Mouse (Mus musculus) left cerebral cortex, postnatal 4 days (tissue): ENCODE measurements around the gene Vcp. TPM values are rescaled to one million over a fixed set of nuclear protein-coding genes. Genes with fewer than 3 reads are reported as not detected.
"Not testable (repeated sequence)": the region's sequence is repeated elsewhere in the genome, so short reads cannot be mapped to it uniquely, and the experiment has no call there.

ENCODE experiments used
- DNase-seq: peaks from one replicate; pipeline ENCODE4 v3.0.0-alpha.2; 2022
- intact Hi-C: fragments of 180-260 bp; cut with DNase I; formaldehyde crosslinking; loops from one replicate; pipeline ENCODE4 v1.15.1; 2025
- total RNA-seq, 2 experiments: library from RNA; stranded (reverse); gene quantifications; 2 replicates each; pipeline ENCODE4 v1.2.3; 2021

Vcp gene
- total RNA-seq, 2 experiments from 2014 or later: 244 to 265 TPM

DNA sequence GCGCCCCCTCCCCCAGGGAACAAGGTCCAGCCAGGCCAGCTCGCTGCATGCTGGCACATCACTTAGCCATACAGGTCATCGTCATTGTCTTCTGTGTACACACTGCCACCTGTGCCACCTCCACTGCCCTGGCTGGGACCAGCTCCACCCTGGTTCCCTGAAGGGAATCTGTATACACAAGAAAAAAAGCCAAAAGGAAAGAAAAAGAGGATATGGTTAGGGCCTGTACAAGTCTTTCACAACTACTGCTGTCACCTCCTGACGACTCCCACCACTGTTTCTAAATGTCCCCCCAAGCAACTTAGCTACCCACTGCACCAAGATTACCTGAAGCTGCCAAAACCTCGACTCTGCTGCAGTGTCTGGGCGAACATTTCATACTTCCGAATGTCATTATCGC, 19.8 kb downstream of the Vcp start:
- DNase-seq, intact Hi-C loops: not testable (repeated sequence)

DNA sequence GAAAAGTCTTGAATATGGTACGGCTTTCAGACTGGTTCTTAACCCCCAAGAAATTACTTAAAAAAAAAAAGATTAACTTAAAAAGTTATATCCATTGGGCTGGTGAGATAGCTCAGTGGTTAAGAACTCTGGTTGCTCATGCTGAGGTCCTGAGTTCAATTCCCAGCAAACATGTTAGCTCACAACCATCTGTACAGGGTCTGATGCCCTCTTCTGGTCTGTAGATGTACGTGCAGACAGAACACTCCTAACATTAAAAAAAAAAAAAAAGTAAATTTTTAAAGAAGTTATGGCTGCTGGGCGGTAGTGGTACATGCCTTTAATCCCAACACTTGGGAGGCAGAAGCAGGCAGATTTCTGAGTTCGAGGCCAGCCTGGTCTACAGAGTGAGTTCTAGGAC, 22.2 kb downstream of the Vcp start:
- intact Hi-C loops: no loop called here

DNA sequence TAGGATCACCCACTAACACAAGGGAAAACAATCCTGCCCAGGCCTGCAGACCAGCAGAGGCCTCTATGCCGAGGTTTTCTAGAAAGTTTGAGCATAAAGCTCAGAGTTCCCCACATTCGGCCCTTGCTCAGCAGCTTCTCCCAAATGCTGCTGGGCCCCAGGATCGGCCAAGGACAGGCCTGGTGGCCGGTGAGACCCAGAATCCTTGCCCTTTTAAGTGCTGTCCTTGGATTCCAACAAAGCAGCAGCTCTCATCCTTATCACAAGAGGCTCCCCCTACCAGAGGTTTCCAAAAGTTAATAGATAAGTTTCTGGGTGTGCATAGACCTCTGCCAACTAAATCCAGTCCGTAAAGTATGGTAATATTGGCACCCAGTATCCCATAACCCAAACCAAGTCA, 26.4 kb downstream of the Vcp start:
- DNase-seq: no peak
- intact Hi-C loops: no loop called here

More for the DNA sequence above, 22.2 kb downstream of the Vcp start:
- DNase-seq: no peak

DNA sequence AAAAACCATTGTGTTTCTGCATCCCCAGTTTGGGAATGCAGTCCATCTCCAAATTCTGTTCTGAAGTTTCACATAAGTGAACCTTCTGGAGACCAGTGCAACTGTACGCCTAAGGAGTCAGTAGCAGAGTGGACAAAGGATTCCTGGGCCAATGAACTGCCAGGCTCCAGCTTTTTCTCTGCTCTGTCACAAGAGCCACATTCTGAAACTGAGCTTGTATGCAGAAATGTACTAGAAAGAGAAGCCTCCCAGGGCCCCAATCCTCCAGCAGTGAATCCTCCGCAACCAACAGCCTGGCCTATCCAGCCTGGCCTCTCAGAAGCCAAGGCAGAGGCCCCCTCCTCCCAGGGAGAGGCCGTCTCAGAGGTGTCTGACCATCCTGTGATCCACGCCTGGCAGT, 27.4 kb downstream of the Vcp start:
- no peak for DNase-seq
- intact Hi-C loops: no loop called here

DNA sequence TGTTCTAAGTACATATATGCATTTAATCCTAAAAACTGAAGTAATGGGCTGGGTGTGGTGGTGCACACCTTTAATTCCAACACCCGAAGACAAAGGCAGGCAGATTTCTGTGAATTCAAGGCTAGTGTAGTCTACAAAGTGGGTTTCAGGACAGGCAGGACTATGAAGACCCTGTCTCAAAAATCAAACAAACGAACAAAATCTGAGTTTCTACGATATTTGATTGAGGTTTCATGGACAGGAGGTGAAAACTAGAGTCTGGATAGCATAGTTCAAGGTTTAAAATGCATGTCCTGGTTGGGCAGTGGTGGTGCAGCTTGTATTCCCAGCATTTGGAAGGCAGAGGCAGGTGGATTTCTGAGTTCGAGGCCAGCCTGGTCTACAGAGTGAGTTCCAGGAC, 31.0 kb downstream of the Vcp start, which contains the start of gene 1700022I11Rik:
TSS of gene 1700022I11Rik (plus strand) at position 301 of the 400 bp plus-strand sequence.
- intact Hi-C loops: no loop called here
- no peak for DNase-seq

DNA sequence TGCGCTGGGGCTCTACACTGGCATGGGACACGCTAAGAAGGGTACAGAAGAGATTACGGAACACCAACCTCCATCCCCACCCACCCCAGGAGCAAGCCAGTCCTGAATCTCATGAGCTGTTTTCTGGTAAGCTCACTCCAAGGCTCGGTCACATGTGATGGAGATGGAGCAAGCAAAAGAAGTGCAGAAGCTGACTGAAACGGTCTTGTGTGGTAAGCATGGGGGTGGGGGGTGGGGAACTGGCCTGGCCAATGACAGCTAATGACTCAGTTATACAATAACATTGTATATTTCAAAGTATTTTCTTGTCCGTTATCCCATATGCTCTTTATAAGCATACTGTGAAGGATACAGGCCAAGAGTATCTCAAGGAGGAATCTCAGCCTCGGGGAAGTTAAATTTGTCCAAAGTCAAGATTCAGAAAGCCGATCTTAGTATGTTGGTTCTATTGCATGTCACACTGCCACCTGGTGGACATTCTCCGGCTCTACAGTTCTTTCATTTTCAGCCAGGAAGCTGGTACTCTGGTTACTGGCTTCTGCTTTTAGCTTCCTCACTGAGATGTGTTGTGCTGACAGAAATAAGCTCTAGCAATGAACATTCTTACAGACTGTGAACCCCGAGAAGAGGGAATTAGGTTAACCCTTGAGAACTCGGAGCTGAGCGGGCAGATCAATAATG, 35.1 kb downstream of the Vcp start:
- intact Hi-C loops: loop anchor here (2.0 kb wide), 1 partner anchor 88 kb away; no protein-coding TSS in a partner anchor
- no peak for DNase-seq

DNA sequence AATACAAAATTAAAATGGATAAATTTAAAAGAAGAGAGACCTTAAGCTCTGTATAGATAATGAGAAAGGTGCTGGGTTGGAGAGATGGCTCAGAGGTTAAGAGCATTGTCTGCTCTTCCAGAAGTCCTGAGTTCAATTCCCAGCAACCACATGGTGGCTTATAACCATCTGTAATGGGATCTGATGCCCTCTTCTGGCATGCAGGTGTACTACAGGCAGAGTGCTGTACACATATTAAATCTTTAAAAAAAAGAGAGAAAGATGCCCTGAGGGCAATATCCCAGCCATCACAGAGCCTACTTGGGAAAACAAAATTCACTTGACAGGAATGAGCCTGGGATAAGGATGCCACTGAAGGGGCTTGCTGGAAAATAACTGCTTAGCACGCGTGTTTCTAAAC, 36.8 kb downstream of the Vcp start:
- intact Hi-C loops: no loop called here
- DNase-seq: no peak

DNA sequence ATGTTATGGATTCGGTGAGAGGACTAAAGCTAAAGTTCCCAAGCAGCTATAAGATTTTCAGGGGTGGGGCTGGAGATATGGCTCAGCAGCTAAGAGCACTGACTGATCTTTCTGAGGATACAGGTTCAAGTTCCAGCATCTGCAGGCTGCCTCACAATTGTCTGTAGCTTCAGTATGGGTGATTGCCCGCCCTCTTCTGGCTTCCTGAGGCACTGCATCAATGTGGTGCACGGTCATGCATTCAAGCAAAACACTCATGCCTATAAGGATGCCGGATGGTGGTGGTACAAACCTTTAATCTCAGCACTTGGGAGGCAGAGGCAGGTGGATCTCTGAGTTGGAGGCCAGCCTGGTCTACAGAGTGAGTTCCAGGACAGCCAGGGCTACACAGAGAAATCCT, 38.7 kb downstream of the Vcp start:
- intact Hi-C loops: no loop called here
- DNase-seq: peak; percentile 66

DNA sequence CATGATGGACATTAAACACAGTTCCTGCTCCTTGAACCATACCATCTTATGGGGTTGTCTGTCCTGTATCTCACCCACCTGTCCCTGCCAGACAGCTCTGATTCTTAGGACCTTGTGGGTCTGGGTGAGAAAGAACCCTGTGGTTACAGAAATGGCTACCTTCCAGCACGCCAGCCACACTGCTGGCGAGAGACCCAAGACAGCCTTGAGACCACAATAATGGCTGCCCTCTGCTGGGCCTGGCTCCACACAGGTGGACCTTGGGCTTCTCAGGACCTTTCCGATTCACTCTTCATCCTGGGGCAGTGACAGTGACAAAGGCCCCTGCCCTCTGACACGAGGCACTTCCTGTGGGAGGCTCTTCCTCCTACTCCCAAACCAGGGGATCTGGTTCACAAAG, 40.9 kb downstream of the Vcp start:
- DNase-seq: no peak
- intact Hi-C loops: no loop called here

DNA sequence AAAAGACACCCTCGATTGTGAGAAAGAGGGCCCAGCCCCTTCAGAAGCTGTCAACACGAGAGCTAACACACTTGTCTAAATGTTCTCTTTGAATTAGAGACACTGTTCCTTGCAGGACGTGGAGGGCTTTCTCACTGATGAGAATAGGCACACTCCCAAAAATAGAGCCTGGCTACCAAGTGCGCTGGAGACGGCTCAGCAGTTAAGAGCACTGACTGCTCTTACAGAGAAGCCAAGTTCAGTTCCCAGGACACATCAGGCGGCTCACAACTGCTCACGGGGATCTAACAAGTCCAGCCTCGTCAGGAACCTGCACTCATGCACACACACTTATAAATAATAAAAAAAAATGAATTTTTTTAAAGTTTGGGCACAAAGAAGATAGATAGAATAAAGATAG, 41.4 kb downstream of the Vcp start:
- intact Hi-C loops: no loop called here
- DNase-seq: no peak

DNA sequence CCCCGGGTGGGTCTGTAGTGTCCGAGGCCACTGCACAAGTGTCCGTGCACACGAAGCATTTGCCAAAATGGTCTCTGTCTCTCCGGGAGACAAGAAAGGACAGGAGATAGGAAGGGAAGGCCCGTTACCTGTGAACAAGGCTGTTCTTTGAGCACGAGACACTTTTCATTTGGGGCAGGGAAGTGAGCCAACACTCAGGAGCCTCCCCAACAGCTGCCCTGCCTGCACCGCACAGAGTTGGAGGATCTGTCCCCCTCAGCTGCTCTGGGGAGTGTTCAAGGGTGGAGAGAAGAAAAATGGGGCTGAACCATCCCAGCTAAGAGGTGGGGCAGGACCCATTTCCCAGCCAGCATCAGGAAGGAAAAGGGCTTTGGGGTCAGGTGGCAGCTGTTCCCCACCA, 42.3 kb downstream of the Vcp start:
- intact Hi-C loops: no loop called here
- no peak for DNase-seq

DNA sequence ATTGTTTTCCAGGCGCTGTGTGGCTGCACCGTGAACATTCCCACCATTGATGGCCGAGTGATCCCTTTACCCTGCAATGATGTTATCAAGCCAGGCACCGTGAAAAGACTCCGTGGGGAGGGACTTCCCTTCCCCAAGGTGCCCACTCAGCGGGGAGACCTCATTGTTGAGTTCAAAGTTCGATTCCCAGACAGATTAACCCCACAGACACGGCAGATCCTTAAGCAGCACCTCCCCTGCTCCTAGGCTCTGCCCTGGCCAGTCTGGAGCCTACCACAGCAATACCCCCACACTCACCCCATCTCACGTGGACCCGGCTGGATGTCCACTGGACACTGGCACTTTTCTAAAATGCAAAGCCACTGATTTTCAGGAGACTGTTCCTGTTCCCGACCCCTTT, 43.0 kb downstream of the Vcp start:
- intact Hi-C loops: no loop called here
- no peak for DNase-seq

DNA sequence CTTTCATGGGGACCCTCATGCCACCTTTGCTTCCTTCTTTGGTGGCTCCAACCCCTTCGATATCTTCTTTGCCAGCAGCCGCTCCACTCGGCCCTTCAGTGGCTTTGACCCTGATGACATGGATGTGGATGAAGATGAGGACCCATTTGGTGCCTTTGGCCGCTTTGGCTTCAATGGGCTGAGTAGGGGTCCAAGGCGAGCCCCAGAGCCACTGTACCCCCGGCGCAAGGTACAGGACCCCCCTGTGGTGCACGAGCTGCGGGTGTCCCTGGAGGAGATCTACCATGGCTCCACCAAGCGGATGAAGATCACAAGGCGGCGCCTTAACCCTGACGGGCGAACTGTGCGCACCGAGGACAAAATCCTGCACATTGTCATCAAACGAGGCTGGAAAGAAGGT, 43.7 kb downstream of the Vcp start:
- DNase-seq: no peak
- intact Hi-C loops: no loop called here

DNA sequence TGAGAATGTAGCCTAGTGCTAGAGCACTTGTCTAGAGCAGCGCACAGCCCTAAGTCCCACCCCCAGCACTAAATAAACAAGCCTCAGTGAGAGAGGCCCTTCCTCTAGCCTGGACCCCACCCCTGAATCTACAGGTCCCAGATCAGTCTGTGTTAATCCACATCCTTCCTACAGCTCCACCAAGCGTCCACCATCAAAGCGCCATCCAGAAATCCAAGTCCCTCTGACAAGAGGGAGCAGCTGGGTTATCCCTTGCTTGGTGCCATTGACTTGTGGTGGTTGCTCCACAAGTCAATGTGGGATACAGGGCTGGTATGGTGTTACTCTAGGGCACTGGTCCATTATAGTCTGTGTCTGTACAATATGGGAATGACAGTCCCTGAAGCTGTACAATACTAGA, 45.1 kb downstream of the Vcp start:
- intact Hi-C loops: no loop called here
- no peak for DNase-seq

DNA sequence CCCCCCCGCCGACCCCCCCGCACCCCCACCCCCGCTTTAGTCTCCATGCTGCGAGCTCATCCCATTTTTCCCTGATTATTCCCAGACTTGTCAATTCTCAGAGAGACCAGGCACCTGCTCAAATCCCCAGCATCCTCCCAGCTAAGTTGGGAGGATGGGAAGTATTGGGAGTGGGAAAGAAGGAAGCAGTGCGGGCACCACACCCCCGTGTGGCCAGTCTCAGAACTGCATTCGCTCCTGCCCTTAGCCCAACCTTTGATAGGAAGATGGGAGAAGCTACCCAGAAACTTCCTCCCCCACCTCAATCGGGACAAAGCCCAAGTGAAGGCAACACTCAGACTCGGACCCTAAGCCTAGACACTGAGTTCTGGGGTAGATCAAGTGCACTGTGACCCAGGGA, 46.0 kb downstream of the Vcp start:
- peak; percentile 82 for DNase-seq
- intact Hi-C loops: no loop called here

DNA sequence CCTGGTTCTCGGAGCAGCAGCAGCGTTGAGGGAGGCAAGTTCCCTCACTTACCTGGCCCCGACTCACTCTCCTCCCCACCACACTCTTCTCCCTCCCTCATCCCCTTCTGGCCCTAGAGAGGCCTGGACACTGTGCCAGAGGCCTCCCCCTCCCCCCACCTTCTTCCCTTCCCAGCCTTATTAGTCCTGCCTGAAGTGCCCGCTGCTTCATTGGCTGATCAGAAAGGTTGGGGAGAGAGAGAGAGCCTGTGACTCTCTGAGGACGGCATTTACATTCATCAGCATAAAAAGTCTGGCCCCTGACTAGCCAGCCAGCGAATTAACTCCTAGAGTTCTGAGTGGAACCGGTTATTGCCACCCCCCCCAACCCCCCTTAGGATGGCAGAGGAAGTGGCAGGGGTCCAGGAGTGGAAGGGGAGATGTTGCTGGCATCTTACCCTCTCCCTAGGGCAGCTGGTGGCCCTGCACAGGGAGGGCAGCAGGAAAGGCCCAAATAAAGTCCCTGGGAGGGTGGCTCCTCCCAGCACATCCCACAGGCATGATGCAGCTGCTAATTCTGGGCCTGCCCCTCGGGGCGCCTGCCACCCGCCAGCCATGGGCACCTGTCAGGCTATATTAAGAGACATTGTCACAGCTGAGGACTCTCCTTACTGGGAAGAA, 46.7 kb downstream of the Vcp start:
- DNase-seq: peak; percentile 83
- intact Hi-C loops: no loop called here

DNA sequence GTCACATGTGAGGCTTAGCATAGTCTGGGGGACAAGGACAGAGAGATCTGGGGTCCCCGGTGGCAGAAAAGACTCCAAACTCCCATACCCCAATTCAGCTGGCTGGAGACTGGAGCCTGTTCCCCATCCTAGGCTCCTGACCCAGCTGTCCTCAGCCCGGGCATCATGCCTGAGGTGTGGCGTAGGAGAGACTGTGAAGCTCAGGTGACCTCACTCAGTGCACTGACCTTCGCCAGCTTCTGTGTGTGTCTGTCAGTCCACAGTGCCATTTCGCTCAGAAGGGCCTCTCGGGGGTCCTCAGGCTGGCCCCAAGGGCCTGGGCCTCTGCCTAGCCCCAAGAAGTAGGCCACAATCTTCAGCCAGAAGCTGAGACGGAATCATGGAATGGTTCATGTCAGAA, 47.7 kb downstream of the Vcp start:
- intact Hi-C loops: no loop called here
- no peak for DNase-seq

DNA sequence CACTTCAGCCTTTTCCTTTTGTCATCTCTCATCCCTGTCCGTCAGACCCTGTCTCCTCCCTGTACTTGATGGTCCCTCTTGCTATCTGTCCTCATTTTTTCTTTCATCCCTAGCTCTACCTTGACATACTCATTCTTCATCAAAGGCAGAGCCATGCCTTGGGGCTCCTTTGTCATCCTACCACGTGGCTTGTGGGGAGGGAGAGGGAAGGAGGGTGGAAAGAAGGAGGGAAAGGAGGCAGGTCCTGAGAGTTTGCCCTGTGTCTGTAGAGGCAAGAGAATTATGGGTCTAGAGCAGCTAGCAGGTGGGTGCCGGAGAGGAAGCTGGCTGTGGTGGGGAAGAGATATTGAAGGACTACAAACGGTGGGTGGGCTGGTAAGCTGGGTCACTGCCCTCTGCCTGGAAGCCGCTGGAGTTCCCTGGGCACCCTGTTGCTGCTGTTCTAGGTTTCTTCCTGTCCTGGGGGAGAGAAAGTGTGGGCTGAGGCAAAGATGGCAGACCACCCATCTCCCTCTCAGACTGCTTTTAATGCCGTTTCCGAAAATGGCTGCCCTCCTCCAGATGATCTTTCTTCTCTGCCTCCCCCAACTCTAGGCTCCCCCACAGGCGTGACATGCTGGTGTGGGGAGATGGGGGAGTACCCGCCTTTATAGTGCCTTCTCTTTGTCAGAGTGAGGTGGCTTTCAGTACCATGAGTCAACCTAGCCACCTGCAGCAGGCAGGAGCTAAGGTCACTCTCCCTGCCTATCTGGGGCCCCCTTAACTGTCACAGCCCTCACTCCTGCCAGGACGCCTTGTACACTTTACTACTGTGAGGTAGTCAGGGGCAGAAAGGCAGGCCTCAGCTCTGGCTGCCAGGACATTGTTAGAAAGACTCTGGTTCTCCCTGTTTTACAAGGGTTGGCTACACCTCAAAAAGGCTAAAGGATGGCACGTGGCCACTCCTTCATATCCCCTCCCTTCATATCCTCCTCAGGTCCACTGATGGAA, 48.8 kb downstream of the Vcp start:
- intact Hi-C loops: no loop called here

DNA sequence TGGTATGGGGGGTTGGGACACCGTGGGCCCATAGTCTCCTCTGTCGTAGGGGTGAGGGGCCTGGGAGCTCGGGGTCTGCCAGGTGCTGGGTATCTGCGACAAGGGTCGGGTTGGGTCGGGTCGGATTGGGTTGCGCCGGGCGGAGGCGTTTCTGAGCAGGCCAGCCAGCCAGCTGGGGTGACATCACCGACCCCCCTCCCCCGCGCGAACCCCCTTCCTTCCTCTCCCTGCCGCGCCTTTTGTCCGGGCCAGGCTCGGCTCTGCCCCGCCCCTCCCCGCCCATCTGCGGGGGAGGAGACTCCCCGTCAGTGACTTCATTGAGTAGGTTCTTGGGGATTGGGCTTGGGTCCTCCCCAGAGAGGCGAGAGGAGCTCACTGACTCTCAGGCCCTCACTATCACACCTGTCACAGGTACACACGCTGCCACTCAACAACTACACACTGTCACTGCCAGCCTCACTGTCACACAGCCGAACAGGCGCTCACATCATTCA, 50.2 kb downstream of the Vcp start:
- intact Hi-C loops: no loop called here
- DNase-seq: peak; percentile 92

More for the DNA sequence above, 48.8 kb downstream of the Vcp start:
- no peak for DNase-seq

DNA sequence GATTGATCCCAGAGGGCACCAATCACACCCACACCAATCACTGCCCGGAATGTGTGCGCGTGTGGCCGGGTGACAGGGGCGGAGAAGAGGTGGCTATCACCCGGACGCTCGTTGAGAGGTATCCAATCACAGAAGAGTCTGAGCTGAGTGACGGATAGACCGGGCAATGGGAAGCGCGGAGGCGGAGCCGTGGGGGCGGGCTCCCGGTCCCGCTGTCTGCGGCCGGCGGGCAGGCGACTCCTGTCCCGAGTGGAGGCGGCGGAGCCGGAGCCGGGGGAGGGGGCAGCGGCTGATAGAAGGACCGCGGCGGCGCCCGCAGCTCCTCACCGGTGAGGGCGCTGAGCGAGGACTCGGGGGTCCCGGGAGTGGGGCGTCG, 50.6 kb downstream of the Vcp start, which contains the start of gene Dnajb5:
TSS of gene Dnajb5 (plus strand) at position 139 of the 376 bp plus-strand sequence.
- peak; percentile 97 for DNase-seq
- intact Hi-C loops: no loop called here

DNA sequence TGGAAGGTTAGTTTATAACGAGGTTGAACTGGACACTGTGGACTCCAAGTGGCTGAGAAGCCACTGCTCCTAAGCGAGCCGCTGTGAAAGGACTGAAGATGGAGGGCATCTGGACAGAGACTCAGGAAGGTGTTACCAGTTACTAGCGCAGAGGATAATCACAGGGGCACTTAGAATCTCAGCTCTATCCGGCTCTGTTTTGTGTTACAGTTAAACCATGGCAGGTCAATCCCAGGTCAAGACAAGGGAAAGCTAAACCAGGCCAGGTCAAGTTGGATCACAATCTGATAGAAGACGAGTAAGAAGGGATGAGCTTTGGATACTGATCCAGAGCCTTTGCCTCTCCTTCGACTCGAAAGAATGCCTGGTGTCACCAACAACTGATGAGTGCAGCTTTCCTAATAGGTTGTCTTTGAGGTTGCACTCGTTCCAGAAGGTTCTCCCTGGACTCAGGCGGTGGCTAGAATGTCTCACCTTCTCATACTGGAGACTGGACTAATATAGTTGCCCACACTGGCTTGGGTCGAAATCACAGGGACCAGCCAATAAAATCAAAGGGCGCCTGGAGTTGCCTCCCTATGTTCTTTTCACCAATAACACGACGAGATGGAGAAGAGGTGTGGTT, 51.1 kb downstream of the Vcp start:
- no peak for DNase-seq
- intact Hi-C loops: no loop called here
